Mouse (Mus musculus) E14TG2a.4 (cell line): Measurements from ENCODE around the gene Olfr38.

Source experiments
- CTCF ChIP-seq: conservative IDR thresholded peaks from 2 replicates; pipeline ENCODE4 v1.5.1; 2014; ENCODE audit warnings: low read length
- NANOG ChIP-seq: IDR thresholded peaks from 2 replicates; pipeline ENCODE4 v1.6.1; 2014; ENCODE audit warnings: borderline replicate concordance, low read length, mixed read lengths

GRCm38 (mm10) chr6:42756104-42756503, at the start of gene Olfr38:
- TF ChIP-seq CTCF (no peak), NANOG (no peak)
